Mouse (Mus musculus) embryo, embryonic 11.5 days (tissue): ENCODE measurements around the gene Rai2.

ENCODE experiments used
- DNase-seq: peaks from one replicate; pipeline ENCODE4 v3.0.0-alpha.2; 2012; ENCODE audit warnings: low read depth, low spot score

Rai2 gene

DNA sequence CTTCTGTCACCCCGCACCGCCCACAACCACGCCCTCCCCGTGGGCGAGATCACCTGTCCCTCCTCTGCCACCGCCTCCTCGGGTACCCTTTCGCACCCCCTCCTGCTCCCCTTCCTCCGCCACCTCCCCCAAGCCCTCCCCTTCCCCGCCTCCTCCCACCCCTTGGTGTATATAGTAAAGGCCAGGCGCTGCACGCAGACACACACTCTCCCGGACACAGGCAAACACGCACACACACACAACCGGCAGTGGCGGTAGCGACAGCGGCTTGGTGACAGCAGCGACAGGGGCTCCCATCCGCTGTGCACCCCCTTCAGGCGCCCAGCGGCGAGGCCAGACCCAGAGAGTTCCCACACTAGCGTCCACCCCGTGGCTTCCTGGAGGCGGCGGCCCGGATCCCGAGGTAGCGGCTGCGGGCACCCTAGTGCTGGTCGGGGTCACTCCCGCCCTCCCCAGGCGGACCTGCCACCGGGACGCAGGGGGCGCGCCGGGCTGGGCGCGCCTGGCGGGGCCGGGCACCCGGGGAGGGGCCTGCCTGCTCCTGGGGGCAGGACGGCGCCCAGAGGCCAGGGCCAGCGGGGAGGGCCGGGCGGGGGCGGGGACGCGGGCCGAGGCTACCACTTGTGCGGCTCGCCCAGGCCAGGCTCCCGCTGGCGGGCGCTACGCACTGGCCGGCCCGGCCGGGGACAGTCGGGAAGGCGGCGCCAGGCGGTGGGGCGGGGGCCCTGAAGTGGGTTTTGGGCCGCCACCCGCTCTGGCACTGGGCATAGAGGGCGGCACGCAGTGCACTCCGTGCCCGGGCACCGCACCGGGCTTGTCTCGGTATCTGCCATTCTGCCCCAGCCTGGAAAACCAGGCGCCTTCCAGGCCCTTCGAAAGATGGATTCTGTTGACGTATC is at the start of gene Rai2:
TSS of gene Rai2 (plus strand) at position 205 of the 899 bp plus-strand sequence.
- DNase-seq, result no peak

DNA sequence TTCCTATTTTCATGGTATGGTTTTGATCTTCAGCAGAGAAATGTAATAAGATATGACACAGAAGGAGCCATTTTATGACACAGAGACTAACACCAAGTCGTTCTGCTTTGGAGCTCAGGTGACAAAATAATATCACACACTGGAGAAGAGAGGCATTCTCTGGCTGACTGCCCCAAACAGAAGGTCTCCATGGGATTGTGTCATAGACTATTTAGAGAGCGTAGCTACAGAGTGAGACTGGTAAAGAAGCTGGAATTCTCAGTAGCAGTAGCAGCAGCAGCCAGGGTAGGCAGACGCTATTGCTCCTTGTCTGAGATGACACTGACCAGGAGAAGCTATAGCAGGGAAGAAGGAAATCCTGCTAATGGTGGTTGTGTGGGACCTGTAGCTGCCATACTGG is 27.5 kb upstream of the Rai2 start:
- DNase-seq, result no peak

GRCm38 (mm10) chrX:161716503-161716864 is 385 bp upstream of the Rai2 start:
- no peak for DNase-seq

DNA sequence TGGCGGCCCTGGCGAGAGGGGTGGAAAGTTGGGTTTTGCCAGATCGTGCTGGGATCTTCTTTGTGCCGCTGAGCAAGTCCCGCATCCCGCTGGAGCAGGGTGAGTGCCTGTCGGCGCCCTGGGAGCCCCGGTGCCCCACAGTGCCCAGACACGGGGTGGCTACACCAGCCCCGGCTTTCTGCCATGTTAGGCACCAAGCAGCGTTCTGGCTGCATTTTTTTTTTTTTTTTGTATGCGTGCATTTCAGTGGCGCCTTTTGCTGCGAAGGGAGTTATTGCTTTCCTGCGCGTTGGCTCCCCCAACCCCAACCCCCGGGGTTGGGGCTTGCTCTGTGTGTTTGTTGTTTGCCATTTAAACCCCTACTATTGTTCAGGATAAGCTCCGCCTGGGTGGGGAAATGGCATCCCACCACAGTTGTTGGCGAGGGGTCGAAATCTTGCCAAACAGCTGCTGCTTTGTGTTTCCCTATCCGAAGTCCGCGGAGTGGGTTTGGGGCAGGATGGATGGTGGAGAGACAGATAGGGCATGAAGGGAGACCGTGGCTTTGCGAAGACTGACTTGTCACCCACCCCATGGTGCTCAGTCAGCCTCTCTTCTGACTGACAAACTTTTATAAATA is 1.0 kb downstream of the Rai2 start:
- no peak for DNase-seq

GRCm38 (mm10) chrX:161718548-161718947 is 1.7 kb downstream of the Rai2 start:
- no peak for DNase-seq

DNA sequence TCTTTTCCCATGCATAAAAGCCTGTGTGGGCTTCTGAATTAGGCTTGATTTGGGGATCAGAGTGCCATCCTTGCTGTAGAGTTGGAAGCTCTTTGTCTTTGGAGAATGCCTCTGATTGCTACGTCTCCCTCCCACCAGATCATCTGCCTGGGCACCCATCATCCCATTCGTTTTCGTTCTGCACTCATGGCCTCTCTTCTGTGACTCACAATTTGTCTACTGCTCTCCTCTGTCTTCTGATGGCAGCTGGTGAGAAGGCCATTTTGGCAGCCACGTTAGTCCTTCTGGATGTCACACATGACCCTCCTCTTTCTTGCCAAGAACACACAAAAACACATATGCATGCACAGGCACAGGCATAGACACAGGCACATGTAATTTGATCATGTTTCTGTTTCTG is 4.2 kb downstream of the Rai2 start:
- no peak for DNase-seq

- DNase-seq, result no peak
These were observed 6.5 kb downstream of the Rai2 start for GRCm38 (mm10) chrX:161723391-161723808.

- DNase-seq, result no peak
These were observed 9.4 kb downstream of the Rai2 start for GRCm38 (mm10) chrX:161726257-161726656.

DNA sequence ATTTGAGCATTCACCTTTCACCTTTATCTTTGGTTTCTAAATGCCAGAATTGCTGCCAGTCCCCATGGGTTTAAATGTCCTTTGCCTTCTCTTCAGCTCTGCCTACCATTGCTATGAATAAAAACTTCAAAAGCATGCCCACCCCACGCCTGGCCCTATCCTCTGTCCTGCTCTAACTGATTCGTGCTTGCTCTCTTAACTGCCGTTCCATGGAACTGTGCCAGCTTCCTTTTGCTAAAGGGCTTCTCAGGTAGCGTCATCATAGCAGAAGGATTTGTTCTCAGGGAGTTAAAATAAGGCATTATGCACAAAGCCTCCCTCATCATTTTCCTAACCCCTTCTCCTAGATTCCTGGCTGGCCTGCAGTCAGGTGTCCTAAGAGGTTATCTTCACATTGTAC is 11.6 kb downstream of the Rai2 start:
- DNase-seq, result no peak

DNA sequence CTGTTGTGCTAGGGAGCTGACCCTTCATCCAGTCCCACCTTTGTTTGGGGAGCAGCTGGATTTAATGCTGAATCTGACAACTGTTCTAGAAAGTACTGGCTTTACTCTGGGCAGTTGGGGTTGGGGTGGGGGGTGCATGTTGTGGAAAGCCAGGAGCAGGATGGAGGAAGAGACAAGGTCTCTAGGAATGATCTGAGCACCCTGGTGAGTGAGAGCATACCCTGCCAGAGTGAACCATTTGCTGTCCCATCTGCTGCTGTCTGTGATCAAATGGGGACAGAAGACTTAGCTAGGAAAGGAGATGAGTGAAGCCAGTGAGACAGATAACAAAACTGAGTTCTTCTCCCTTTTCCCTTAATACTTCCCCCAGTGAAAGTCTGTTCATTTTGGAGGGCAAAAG is 13.2 kb downstream of the Rai2 start:
- DNase-seq, result no peak

DNA sequence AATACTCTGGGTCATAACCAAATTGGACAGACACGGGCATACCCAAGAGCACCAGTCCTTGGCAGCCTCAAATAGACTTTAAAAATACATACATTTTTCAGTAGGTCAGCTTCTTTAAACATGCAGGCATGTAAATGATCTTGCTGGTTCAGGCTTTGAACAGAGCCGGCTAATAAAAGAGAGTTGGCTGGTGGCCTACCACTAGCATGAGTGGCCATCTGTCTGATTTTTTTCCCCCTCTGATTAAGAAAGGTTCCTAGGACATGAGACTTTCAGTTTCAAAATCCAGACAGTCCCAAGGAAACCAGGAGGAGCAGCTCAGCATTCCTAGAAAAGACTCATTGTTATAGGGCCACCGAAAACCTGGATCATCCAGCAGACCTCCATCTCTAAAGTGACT is 15.0 kb downstream of the Rai2 start:
- no peak for DNase-seq

DNA sequence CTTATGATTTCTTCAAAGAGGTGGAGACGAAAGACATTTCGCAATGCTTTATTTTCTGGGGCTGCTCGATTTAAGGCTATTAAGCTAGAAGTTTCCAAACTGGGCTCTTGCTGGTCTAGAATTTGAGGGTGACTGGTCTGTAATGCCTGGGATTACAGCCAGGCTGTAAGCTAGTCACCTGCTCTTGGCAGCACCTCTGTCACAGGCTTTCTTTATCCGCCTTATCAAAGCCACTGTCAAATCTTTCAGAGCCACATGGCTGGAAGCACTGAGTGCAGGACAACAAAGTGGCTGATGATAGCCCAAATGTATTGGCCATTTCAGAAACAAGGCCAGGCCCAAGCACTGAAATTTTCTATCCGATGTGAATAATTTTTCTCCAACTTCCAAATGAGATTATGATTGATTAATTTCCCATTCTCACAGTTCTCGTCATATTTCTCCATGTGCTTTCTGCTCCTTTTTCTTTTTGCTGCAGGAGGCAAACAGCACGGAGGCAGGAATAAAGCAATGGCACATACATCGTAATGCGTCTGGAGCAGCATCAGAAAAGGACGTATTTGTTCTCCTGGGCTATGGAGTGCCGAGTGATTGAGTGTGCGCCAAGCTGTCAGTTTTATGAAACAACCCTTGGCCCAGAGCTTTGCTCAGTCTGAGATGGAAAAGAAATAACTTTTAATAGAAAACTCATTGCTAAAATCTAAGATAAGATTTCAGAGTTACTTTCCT is 16.9 kb downstream of the Rai2 start:
- no peak for DNase-seq

- DNase-seq, result no peak
These were observed 17.4 kb downstream of the Rai2 start for GRCm38 (mm10) chrX:161734310-161734676.

- no peak for DNase-seq
These were observed 22.5 kb downstream of the Rai2 start for GRCm38 (mm10) chrX:161739374-161739773.

- DNase-seq, result no peak
These were observed 26.2 kb downstream of the Rai2 start for GRCm38 (mm10) chrX:161743080-161743479.

- DNase-seq, result no peak
These were observed 28.4 kb downstream of the Rai2 start for GRCm38 (mm10) chrX:161745296-161745695.

DNA sequence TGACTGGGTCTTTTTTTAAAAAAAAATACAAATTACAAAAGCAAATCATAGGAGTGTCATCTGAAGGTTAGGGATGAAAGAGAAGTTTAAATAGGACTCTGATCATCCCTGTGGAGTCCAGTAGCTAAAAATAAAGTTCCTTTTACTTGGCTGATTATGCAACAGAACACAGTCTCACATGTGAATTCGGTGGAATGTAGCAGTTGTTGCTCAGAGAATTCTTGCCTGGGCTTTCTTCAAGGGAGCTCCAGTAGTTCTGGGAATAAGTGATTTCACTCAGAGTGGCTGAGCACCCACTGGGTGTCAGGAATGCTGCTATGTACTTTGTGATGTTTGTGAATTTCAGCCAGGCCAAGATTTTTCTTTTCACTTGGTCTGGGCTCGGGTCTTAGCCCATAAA is 30.5 kb downstream of the Rai2 start:
- no peak for DNase-seq

DNA sequence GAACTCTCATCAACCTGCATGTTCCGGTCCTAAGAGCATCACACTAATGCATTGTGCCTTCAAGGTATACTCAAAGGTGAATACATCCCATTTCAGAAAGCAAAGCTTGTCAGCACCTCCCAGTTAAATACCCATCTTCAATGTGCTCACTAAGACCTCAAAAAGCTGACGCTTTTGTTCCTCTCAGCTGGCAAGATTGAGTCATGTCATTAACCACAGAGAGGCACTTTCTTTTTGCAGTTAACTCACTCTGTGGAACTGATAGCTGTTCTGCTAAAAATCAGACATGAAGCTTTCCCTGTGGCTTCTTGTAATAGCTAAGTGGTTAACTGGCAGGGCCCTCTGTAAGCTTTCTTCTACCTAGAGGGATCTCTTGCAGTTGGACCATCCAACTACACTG is 36.6 kb downstream of the Rai2 start:
- DNase-seq, result no peak

- DNase-seq, result no peak
These were observed 59.6 kb downstream of the Rai2 start for GRCm38 (mm10) chrX:161776321-161776962.

GRCm38 (mm10) chrX:161780321-161781034 is 63.6 kb downstream of the Rai2 start:
- DNase-seq, result no peak

DNA sequence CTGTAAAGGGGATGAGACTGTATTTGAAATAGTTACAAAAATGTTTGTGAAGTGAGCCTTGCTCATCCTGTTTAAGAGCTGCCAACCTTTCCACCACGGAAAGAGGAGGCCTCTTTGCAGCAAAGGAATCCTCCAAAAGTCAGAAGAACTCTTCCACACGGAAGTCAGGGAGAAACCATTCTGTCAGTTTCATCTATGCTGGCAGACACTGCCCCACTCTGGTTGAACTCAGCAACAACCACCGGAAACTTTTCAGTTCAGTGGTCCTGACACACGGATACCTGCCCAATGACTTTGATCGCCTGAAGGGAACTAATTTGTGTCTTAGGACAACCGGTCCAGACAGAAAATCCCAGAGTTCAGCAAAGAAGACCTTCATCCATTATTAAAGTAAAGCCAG is 73.3 kb downstream of the Rai2 start:
- no peak for DNase-seq
